Mouse (Mus musculus) embryonic facial prominence, embryonic 11.5 days (tissue): Measurements from ENCODE around the gene Sirt1. TPM values are rescaled to one million over a fixed set of nuclear protein-coding genes. Genes with fewer than 3 reads are reported as not detected.

Experiments used
- ATAC-seq: fragments of 200-750 bp; cut with Nextera tagmentation; replicated peaks from 2 replicates; pipeline ENCODE4 v1.8.0; 2017; ENCODE audit warnings: low read depth; ENCODE audit not compliant: insufficient number of reproducible peaks, low FRiP score, low TSS enrichment
- DNase-seq: peaks from one replicate; pipeline ENCODE4 v3.0.0-alpha.2; 2015; ENCODE audit warnings: low spot score
- H3K27ac ChIP-seq: fragments of 300-500 bp; sonication (generic); replicated peaks from 2 replicates; pipeline ENCODE4 v1.5.1; 2014; ENCODE audit warnings: mild to moderate bottlenecking, low read depth, low read length, control low read depth
- H3K27me3 ChIP-seq: fragments of 300-500 bp; sonication (generic); 2 replicates; pipeline ENCODE4 v1.6.1; 2014; ENCODE audit warnings: mild to moderate bottlenecking, low read length, moderate library complexity, mixed read lengths; ENCODE audit not compliant: control insufficient read depth, insufficient read depth
- H3K36me3 ChIP-seq: fragments of 300-500 bp; sonication (generic); replicated peaks from 2 replicates; pipeline ENCODE4 v1.6.1; 2014; ENCODE audit warnings: low read depth, mild to moderate bottlenecking, low read length, moderate library complexity, mixed read lengths; ENCODE audit not compliant: control insufficient read depth, insufficient read depth
- H3K4me1 ChIP-seq: fragments of 300-500 bp; sonication (generic); 2 replicates; pipeline ENCODE4 v1.6.1; 2014; ENCODE audit warnings: low read length, mixed read lengths; ENCODE audit not compliant: control insufficient read depth, insufficient read depth
- H3K4me2 ChIP-seq: fragments of 300-500 bp; sonication (generic); 2 replicates; pipeline ENCODE4 v1.6.1; 2014; ENCODE audit warnings: low read depth, mild to moderate bottlenecking, control low read depth, low read length, moderate library complexity
- H3K4me3 ChIP-seq: fragments of 300-500 bp; sonication (generic); 2 replicates; pipeline ENCODE4 v1.5.1; 2014; ENCODE audit warnings: low read depth, low read length, control low read depth
- H3K9ac ChIP-seq: fragments of 300-500 bp; sonication (generic); replicated peaks from 2 replicates; pipeline ENCODE4 v1.6.1; 2014; ENCODE audit warnings: mild to moderate bottlenecking, control low read depth, low read length
- H3K9me3 ChIP-seq: fragments of 300-500 bp; sonication (generic); replicated peaks from 2 replicates; pipeline ENCODE4 v1.6.1; 2016; ENCODE audit warnings: mild to moderate bottlenecking, low read length, inconsistent platforms, mixed read lengths; ENCODE audit not compliant: control insufficient read depth
- WGBS: fragments of 180-500 bp; shearing (Covaris S2); extraction: QIAGEN DNeasy Blood & Tissue Kit; methylation state at CpG from one replicate; pipeline ENCODE4 v1.1.7; 2014; 5-methylcytosine and 5-hydroxymethylcytosine counted together
- polyA plus RNA-seq: library from polyadenylated mRNA; unstranded; fragments of >200 nt; fragmentation: Nextera tagmentation; extraction: Ambion mirVana; gene quantifications from 2 replicates; pipeline ENCODE4 v1.2.1, GENCODE M21; 2014

Sirt1 gene
- polyA plus RNA-seq, 1 experiment from 2014 or later = 15.2 TPM

DNA sequence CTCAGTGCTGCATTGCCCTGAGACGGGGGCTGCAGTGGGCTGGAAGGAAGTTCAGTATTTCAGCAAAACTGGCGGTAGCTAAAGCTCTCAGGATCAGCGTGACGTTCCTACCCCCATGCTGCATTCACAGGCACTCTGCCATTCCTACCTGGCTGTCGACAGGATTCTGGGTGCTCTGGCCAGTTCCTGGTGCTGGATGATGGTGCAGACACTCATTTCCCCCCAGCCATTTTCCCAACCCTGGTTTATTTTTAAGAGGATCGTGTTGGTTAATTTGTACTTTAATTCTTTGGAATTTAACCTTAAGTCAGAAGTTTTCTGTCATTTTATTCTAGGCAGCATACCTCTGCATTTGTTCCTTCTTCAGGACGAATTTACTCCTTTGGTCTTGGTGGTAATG, 98.7 kb downstream of the Sirt1 start:
- H3K27me3 ChIP-seq = no peaks in the 10 kb centered on the region
- no peak for ATAC-seq
- H3K4me3 ChIP-seq = no peak overlapping the region
- H3K36me3 ChIP-seq = peaks cover 3% of the 10 kb centered on the region; the same call in 1 of the 2 replicates
- H3K4me1 ChIP-seq = no peaks in the 10 kb centered on the region
- no peak overlapping the region for H3K27ac ChIP-seq
- WGBS = 88% methylated on average over 7 of the region's 7 CpGs
- DNase-seq = no peak
- no peak overlapping the region for H3K9ac ChIP-seq
- H3K9me3 ChIP-seq = no peaks in the 10 kb centered on the region
- H3K4me2 ChIP-seq = no peak overlapping the region

DNA sequence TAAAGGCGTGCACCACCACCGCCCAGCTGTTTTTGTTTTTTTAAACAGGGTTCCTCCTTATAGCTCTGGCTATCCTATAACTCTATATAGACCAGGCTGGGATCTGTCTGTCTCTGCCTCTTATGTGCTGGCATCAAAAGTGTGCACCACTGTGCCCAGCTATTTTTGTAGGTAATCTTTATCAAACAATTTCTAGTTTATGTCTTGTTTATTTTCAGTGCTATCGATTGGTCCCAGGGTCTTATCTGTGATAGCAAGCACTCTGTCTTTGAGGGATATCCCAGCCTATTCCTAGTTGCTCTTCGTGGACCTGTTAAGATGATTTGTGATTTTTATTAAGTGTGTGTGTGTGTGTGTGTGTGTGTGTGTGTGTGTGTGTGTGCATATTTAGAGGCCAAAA, 99.1 kb downstream of the Sirt1 start:
- ATAC-seq = no peak
- H3K36me3 ChIP-seq = peaks cover 3% of the 10 kb centered on the region; the same call in 1 of the 2 replicates

DNA sequence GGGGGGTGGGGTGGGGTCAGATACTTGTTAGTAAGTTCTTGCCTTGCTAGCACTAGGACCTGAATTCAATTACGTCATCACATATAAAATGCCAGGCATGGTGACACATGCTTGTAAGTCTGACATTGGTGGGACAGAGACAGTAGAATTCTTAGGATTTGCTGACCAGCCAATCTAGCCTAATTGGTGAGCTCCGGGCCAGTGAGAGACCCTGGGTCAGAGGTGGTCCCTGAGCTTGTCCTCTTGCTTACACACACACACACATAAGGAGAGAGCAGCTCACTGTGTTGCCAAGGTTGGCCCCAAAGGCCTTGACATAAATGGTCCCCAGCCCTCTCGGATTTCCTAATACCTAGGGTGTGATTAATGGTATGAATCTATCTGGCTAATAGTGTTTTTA, 101.7 kb downstream of the Sirt1 start:
- Histone ChIP-seq H3K27me3 (no peaks in the 10 kb centered on the region), H3K4me1 (no peaks in the 10 kb centered on the region), H3K27ac (no peak overlapping the region), H3K36me3 (peaks cover 3% of the 10 kb centered on the region; the same call in 1 of the 2 replicates), H3K4me2 (no peak overlapping the region), H3K4me3 (no peak overlapping the region), H3K9ac (no peak overlapping the region), H3K9me3 (no peaks in the 10 kb centered on the region)
- 92% methylated on average over 3 of the region's 3 CpGs for WGBS
- no peak for DNase-seq
- ATAC-seq = no peak

More for the DNA sequence above, 99.1 kb downstream of the Sirt1 start:
- Histone ChIP-seq H3K9ac (no peak overlapping the region), H3K4me3 (no peak overlapping the region), H3K4me2 (no peak overlapping the region), H3K9me3 (no peaks in the 10 kb centered on the region), H3K4me1 (no peaks in the 10 kb centered on the region), H3K27me3 (no peaks in the 10 kb centered on the region), H3K27ac (no peak overlapping the region)
- WGBS = 90% methylated on average over 4 of the region's 4 CpGs
- DNase-seq = no peak

GRCm38 (mm10) chr10:63277010-63277409, 104.5 kb downstream of the Sirt1 start:
- Histone ChIP-seq H3K4me2 (no peak overlapping the region), H3K4me1 (no peaks in the 10 kb centered on the region), H3K36me3 (peaks cover 3% of the 10 kb centered on the region; the same call in 1 of the 2 replicates), H3K4me3 (no peak overlapping the region), H3K27ac (no peak overlapping the region), H3K9me3 (no peaks in the 10 kb centered on the region), H3K27me3 (no peaks in the 10 kb centered on the region), H3K9ac (no peak overlapping the region)
- DNase-seq (no peak), ATAC-seq (no peak)
- 93% methylated on average over 3 of the region's 3 CpGs for WGBS

GRCm38 (mm10) chr10:63272868-63273267, 108.6 kb downstream of the Sirt1 start:
- no peak overlapping the region for H3K27ac ChIP-seq
- ATAC-seq (no peak), DNase-seq (no peak)
- H3K27me3 ChIP-seq = no peaks in the 10 kb centered on the region
- 91% methylated on average over 5 of the region's 5 CpGs for WGBS
- H3K36me3 ChIP-seq = no peaks in the 10 kb centered on the region; the same call in 1 of the 2 replicates
- H3K4me1 ChIP-seq = no peaks in the 10 kb centered on the region
- H3K9me3 ChIP-seq = no peaks in the 10 kb centered on the region
- no peak overlapping the region for H3K4me3 ChIP-seq
- no peak overlapping the region for H3K4me2 ChIP-seq
- H3K9ac ChIP-seq = no peak overlapping the region

- no peaks in the 10 kb centered on the region for H3K9me3 ChIP-seq
- H3K36me3 ChIP-seq = no peaks in the 10 kb centered on the region; the same call in 1 of the 2 replicates
- DNase-seq (no peak), ATAC-seq (no peak)
- H3K27me3 ChIP-seq = no peaks in the 10 kb centered on the region
- H3K27ac ChIP-seq = no peak overlapping the region
- no peaks in the 10 kb centered on the region for H3K4me1 ChIP-seq
- H3K9ac ChIP-seq = no peak overlapping the region
- no peak overlapping the region for H3K4me2 ChIP-seq
- no peak overlapping the region for H3K4me3 ChIP-seq
These were observed 109.1 kb downstream of the Sirt1 start for GRCm38 (mm10) chr10:63272401-63272800.

Other genes with a start within 250 kb of the Sirt1 start
- gene Mypn, start 177.8 kb downstream of the Sirt1 start, polyA plus RNA-seq = 0.45 TPM in 1 of 2 replicates, not detected in the other
- 53.4 and 57.9 TPM in 2 replicates for gene Herc4, start 137.9 kb downstream of the Sirt1 start, polyA plus RNA-seq
- gene Dnajc12, start 739 bp upstream of the Sirt1 start, polyA plus RNA-seq = 12.2 and 14.5 TPM in 2 replicates
- not detected in 2 replicates for gene Gm7075, start 40.1 kb upstream of the Sirt1 start, polyA plus RNA-seq
- 0.14 and 0.35 TPM in 2 replicates for gene Ctnna3, start 48.4 kb upstream of the Sirt1 start, polyA plus RNA-seq